Mouse (Mus musculus) stomach, embryonic 14.5 days (tissue): ENCODE measurements around the gene Arrb1. TPM values are rescaled to one million over a fixed set of nuclear protein-coding genes. Genes with fewer than 3 reads are reported as not detected.

Experiments used
- ATAC-seq: fragments of 200-750 bp; cut with Nextera tagmentation; 2 replicates; pipeline ENCODE4 v1.8.0; 2017; ENCODE audit warnings: low read depth, moderate TSS enrichment; ENCODE audit not compliant: insufficient number of reproducible peaks, insufficient read depth, low FRiP score
- H3K27ac ChIP-seq: fragments of 300-500 bp; sonication (generic); 2 replicates; pipeline ENCODE4 v1.5.1; 2014; ENCODE audit warnings: mild to moderate bottlenecking, low read length, moderate library complexity, mixed read lengths
- H3K27me3 ChIP-seq: fragments of 300-500 bp; sonication (generic); 2 replicates; pipeline ENCODE4 v1.6.1; 2014; ENCODE audit warnings: low read length, control low read depth, mixed read lengths; ENCODE audit not compliant: control insufficient read depth, insufficient read depth
- H3K36me3 ChIP-seq: fragments of 300-500 bp; sonication (generic); 2 replicates; pipeline ENCODE4 v1.6.1; 2014; ENCODE audit warnings: mild to moderate bottlenecking, control low read depth, low read length, moderate library complexity, mixed read lengths; ENCODE audit not compliant: control insufficient read depth, insufficient read depth
- H3K4me1 ChIP-seq: fragments of 300-500 bp; sonication (generic); 2 replicates; pipeline ENCODE4 v1.6.1; 2014; ENCODE audit warnings: low read length, control low read depth, mixed read lengths; ENCODE audit not compliant: control insufficient read depth, insufficient read depth
- H3K4me2 ChIP-seq: fragments of 300-500 bp; sonication (generic); replicated peaks from 2 replicates; pipeline ENCODE4 v1.6.1; 2014; ENCODE audit warnings: low read depth, low read length, control low read depth
- H3K4me3 ChIP-seq: fragments of 300-500 bp; sonication (generic); 2 replicates; pipeline ENCODE4 v1.5.1; 2014; ENCODE audit warnings: low read depth, low read length, control low read depth
- H3K9ac ChIP-seq: fragments of 300-500 bp; sonication (generic); replicated peaks from 2 replicates; pipeline ENCODE4 v1.6.1; 2014; ENCODE audit warnings: low read depth, mild to moderate bottlenecking, control low read depth, low read length, moderate library complexity, mixed read lengths
- H3K9me3 ChIP-seq: fragments of 300-500 bp; sonication (generic); 2 replicates; pipeline ENCODE4 v1.6.1; 2016; ENCODE audit warnings: low read depth, low read length, control low read depth; ENCODE audit not compliant: control insufficient read depth
- WGBS: fragments of 180-500 bp; shearing (Covaris S2); extraction: QIAGEN DNeasy Blood & Tissue Kit; methylation state at CpG from one replicate; pipeline ENCODE4 v1.1.7; 2014; 5-methylcytosine and 5-hydroxymethylcytosine counted together
- polyA plus RNA-seq: library from polyadenylated mRNA; unstranded; fragments of >200 nt; fragmentation: Nextera tagmentation; extraction: Ambion mirVana; gene quantifications from 2 replicates; pipeline ENCODE4 v1.2.1, GENCODE M21; 2014

The Arrb1 gene
- polyA plus RNA-seq, 1 experiment from 2014 or later, result 5.4 TPM

GRCm38 (mm10) chr7:99510087-99510501 lies 25.2 kb upstream of the Arrb1 start:
- Histone ChIP-seq H3K4me2 (no peak overlapping the region), H3K27ac (no peak overlapping the region), H3K9me3 (no peaks in the 10 kb centered on the region), H3K36me3 (no peaks in the 10 kb centered on the region), H3K9ac (no peak overlapping the region), H3K27me3 (no peaks in the 10 kb centered on the region), H3K4me1 (no peaks in the 10 kb centered on the region), H3K4me3 (no peak overlapping the region)
- 10% methylated on average over 8 of the region's 8 CpGs for WGBS
- no peak for ATAC-seq

GRCm38 (mm10) chr7:99516092-99516813 lies 19.0 kb upstream of the Arrb1 start:
- no peak overlapping the region for H3K4me3 ChIP-seq

DNA sequence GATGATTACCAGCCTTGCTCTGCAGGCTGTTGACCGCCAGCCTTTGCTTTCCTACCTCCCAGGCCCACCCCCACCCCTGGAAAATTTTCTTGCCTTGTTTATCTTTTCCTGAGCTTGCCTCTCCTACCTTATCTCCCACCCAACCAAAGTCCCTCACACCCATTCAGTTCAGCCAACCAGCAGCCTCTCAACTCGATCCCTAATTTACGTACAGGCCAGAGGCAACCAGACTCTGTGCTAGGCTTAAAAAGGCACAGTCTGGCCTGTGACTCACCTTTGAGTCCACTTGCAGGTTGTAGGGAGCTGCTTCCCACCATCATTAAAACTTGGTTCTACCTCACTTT lies 18.5 kb upstream of the Arrb1 start:
- Histone ChIP-seq H3K27ac (no peak overlapping the region), H3K9ac (no peak overlapping the region), H3K4me1 (peaks cover 7% of the 10 kb centered on the region; the same call in 1 of the 2 replicates), H3K36me3 (no peaks in the 10 kb centered on the region), H3K9me3 (no peaks in the 10 kb centered on the region), H3K4me2 (no peak overlapping the region), H3K4me3 (no peak overlapping the region), H3K27me3 (no peaks in the 10 kb centered on the region)
- WGBS, result 62% methylated on average over 3 of the region's 3 CpGs
- peak; percentile 77 for ATAC-seq

More at GRCm38 (mm10) chr7:99516092-99516813, 19.0 kb upstream of the Arrb1 start:
- Histone ChIP-seq H3K27ac (no peak overlapping the region), H3K27me3 (no peaks in the 10 kb centered on the region), H3K36me3 (no peaks in the 10 kb centered on the region), H3K9ac (no peak overlapping the region), H3K4me1 (peaks cover 7% of the 10 kb centered on the region; the same call in 1 of the 2 replicates), H3K9me3 (no peaks in the 10 kb centered on the region), H3K4me2 (no peak overlapping the region)
- no peak for ATAC-seq
- WGBS, result 77% methylated on average over 9 of the region's 9 CpGs

- peak; percentile 57; the same call in 1 of the 2 replicates for ATAC-seq
- Histone ChIP-seq H3K4me2 (no peak overlapping the region), H3K27me3 (no peaks in the 10 kb centered on the region), H3K9me3 (no peaks in the 10 kb centered on the region), H3K4me3 (no peak overlapping the region), H3K9ac (no peak overlapping the region), H3K4me1 (peaks cover 7% of the 10 kb centered on the region; the same call in 1 of the 2 replicates), H3K36me3 (no peaks in the 10 kb centered on the region), H3K27ac (peak overlapping the region; percentile 72)
- WGBS, result 41% methylated on average over 4 of the region's 4 CpGs
Observed at GRCm38 (mm10) chr7:99518954-99519644, 16.2 kb upstream of the Arrb1 start.

DNA sequence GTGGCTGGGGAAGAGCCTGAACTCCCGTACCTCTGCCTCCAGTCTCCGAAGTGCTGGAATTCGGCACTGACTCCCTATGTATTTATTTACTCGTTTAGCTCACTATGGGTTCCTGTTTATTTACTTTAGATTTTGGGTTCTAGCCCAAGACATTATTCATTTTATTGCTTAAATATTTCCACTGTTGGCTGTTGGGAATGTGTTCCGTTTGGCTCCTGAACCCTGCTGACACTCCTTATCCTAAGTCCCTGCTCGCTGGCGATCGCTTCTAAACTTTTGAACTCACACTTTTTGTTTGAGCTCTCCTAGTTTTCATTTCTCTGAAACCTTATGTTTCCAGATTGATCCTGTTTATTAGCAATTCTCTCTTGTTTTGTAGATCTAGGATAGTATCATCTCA lies 12.1 kb upstream of the Arrb1 start:
- Histone ChIP-seq H3K27me3 (no peaks in the 10 kb centered on the region), H3K27ac (no peak overlapping the region), H3K9me3 (no peaks in the 10 kb centered on the region), H3K4me1 (peaks cover 7% of the 10 kb centered on the region; the same call in 1 of the 2 replicates), H3K4me2 (no peak overlapping the region), H3K4me3 (no peak overlapping the region), H3K36me3 (no peaks in the 10 kb centered on the region), H3K9ac (no peak overlapping the region)
- no peak for ATAC-seq
- 38% methylated on average over 8 of the region's 8 CpGs for WGBS

DNA sequence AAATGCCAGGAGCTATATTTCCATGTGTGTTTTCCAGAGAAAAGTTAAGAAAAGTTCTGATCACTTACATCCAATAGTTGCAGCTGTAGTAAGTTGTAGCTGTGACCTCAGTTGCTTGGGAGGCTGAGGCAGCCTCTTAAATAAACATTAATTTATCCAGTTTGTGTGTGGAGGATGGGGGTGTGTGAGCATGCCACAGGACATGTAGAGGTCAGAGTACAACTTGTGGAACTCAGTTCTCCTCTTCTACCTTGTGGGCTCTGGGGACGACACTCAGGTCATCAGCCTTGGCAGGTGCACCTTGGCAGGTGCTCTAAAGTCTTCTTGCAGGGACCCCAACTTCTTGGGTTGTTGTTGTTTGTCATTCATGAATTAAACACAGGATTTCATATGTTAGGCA lies 11.4 kb upstream of the Arrb1 start:
- Histone ChIP-seq H3K9me3 (no peaks in the 10 kb centered on the region), H3K4me1 (peaks cover 7% of the 10 kb centered on the region; the same call in 1 of the 2 replicates), H3K36me3 (no peaks in the 10 kb centered on the region), H3K27ac (no peak overlapping the region), H3K4me3 (no peak overlapping the region), H3K9ac (no peak overlapping the region), H3K4me2 (no peak overlapping the region), H3K27me3 (no peaks in the 10 kb centered on the region)
- no peak for ATAC-seq
- WGBS, result 80% methylated on average over 1 of the region's 1 CpGs

DNA sequence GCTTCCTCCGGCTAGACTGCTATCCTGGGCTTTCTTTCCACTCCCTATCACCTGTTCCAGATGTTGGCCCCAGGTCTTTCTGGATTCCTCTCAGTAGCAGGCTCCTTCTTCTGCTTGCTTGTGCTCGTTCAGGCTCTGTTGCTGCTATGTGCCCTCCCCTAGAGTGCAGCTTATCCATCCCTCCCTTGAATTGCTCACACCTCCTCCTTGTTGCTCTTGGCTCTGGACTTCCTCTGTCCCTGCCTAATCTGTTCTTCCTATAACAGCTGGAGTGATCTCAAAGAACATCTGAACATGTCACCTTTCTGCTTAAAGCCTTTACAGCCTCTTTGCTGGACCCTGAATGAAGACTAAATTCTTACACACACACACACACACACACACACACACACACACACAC lies 6.7 kb upstream of the Arrb1 start:
- no peaks in the 10 kb centered on the region for H3K9me3 ChIP-seq
- ATAC-seq, result no peak
- 51% methylated on average over 2 of the region's 2 CpGs for WGBS

GRCm38 (mm10) chr7:99529410-99529809 lies 5.9 kb upstream of the Arrb1 start:
- Histone ChIP-seq H3K36me3 (no peaks in the 10 kb centered on the region), H3K9me3 (no peaks in the 10 kb centered on the region), H3K4me1 (peaks cover 6% of the 10 kb centered on the region), H3K4me3 (no peak overlapping the region), H3K9ac (no peak overlapping the region), H3K27ac (no peak overlapping the region), H3K27me3 (no peaks in the 10 kb centered on the region), H3K4me2 (no peak overlapping the region)
- no peak for ATAC-seq
- WGBS, result 55% methylated on average over 5 of the region's 5 CpGs

More for the DNA sequence above, 6.7 kb upstream of the Arrb1 start:
- H3K9ac ChIP-seq, result no peak overlapping the region
- no peaks in the 10 kb centered on the region for H3K36me3 ChIP-seq
- H3K27me3 ChIP-seq, result no peaks in the 10 kb centered on the region
- 0 out of 2 replicates have a peak, but pooled peaks cover 5% of the 10 kb centered on the region for H3K4me1 ChIP-seq
- H3K4me3 ChIP-seq, result no peak overlapping the region
- no peak overlapping the region for H3K4me2 ChIP-seq
- no peak overlapping the region for H3K27ac ChIP-seq
